Mouse (Mus musculus): ENCODE results near the gene Midn. TPM values are rescaled to one million over a fixed set of nuclear protein-coding genes. Genes with fewer than 3 reads are reported as not detected.
"Not testable (repeated sequence)": the region's sequence is repeated elsewhere in the genome, so short reads cannot be mapped to it uniquely, and the experiment has no call there.

Gene Midn
- total RNA-seq, 2 experiments from 2014 or later: 113 to 124 TPM

- no peak for DNase-seq (ENCODE audit: low spot score in 2 of 2)
These were observed 8.6 kb downstream of the Midn start for GRCm38 (mm10) chr10:80156752-80157053.

- DNase-seq (ENCODE audit: low spot score in 2 of 2): no peak
These were observed 9.3 kb downstream of the Midn start for GRCm38 (mm10) chr10:80157141-80157929.

GRCm38 (mm10) chr10:80158307-80158986 is 10.4 kb downstream of the Midn start:
- DNase-seq (ENCODE audit: low spot score in 2 of 2): no peak

GRCm38 (mm10) chr10:80159021-80159560 is 11.0 kb downstream of the Midn start:
- DNase-seq (ENCODE audit: low spot score in 2 of 2): no peak

GRCm38 (mm10) chr10:80159561-80160454 is 11.7 kb downstream of the Midn start:
- peak; percentile 96 for DNase-seq (ENCODE audit: low spot score in 2 of 2)

- DNase-seq (ENCODE audit: low spot score in 2 of 2): peak in 1 of 2 experiments; percentile 81
These were observed 12.6 kb downstream of the Midn start for GRCm38 (mm10) chr10:80160455-80161371.

GRCm38 (mm10) chr10:80161522-80162242 is 13.6 kb downstream of the Midn start:
- DNase-seq (ENCODE audit: low spot score in 2 of 2): no peak

GRCm38 (mm10) chr10:80162243-80162608 is 14.2 kb downstream of the Midn start:
- no peak for DNase-seq (ENCODE audit: low spot score in 2 of 2)

- DNase-seq (ENCODE audit: low spot score in 2 of 2): no peak
These were observed 14.7 kb downstream of the Midn start for GRCm38 (mm10) chr10:80162716-80163299.

GRCm38 (mm10) chr10:80163721-80164120 is 15.6 kb downstream of the Midn start:
- DNase-seq (ENCODE audit: low spot score in 2 of 2): no peak

- DNase-seq (ENCODE audit: low spot score in 2 of 2): no peak
These were observed 16.3 kb downstream of the Midn start for GRCm38 (mm10) chr10:80164161-80164997.

- peak; percentile 86 to 94 for DNase-seq (ENCODE audit: low spot score in 2 of 2)
These were observed 16.9 kb downstream of the Midn start for GRCm38 (mm10) chr10:80164998-80165344.

- no peak for DNase-seq (ENCODE audit: low spot score in 2 of 2)
These were observed 17.5 kb downstream of the Midn start, which contains the start of gene Cirbp for GRCm38 (mm10) chr10:80165392-80166128. TSS of gene Cirbp (plus strand) at chr10:80165985.

- DNase-seq (ENCODE audit: low spot score in 2 of 2): not testable (repeated sequence)
These were observed 18.1 kb downstream of the Midn start for GRCm38 (mm10) chr10:80166136-80166535.

- peak; percentile 97 to 98 for DNase-seq (ENCODE audit: low spot score in 2 of 2)
These were observed 19.5 kb downstream of the Midn start for GRCm38 (mm10) chr10:80167460-80168037.

GRCm38 (mm10) chr10:80168038-80168661 is 20.1 kb downstream of the Midn start:
- peak; percentile 88 to 95 for DNase-seq (ENCODE audit: low spot score in 2 of 2)

GRCm38 (mm10) chr10:80169070-80169469 is 21.0 kb downstream of the Midn start:
- DNase-seq (ENCODE audit: low spot score in 2 of 2): no peak
